Mouse (Mus musculus): ENCODE data around the gene Ly6g6e. TPM values are rescaled to one million over a fixed set of nuclear protein-coding genes. Genes with fewer than 3 reads are reported as not detected.
A peak's percentile ranks its signal among the peaks of the same experiment; 100 is the strongest.

The Ly6g6e gene
- polyA plus RNA-seq, 1 experiment from 2014 or later, result 0.57 TPM

GRCm38 (mm10) chr17:35090166-35090932 lies 13.6 kb downstream of the Ly6g6e start:
- H3K4me2 ChIP-seq (ENCODE audit: low read depth, low read length, severe bottlenecking), result peak overlapping the region; percentile 67
- H3K4me1 ChIP-seq (replicated peaks; ENCODE audit: control insufficient read depth, insufficient read depth, low read length), result peaks cover 6% of the 10 kb centered on the region; the same call in 1 of the 2 replicates
- DNase-seq (ENCODE audit: low spot score) (no peak), ATAC-seq (replicated peaks; ENCODE audit: low FRiP score) (no peak)
- peak overlapping the region; percentile 90 for H3K9ac ChIP-seq (ENCODE audit: low read length)
- H3K27me3 ChIP-seq (ENCODE audit: control insufficient read depth, insufficient read depth, low read length), result no peaks in the 10 kb centered on the region
- no peaks in the 10 kb centered on the region; the same call in 1 of the 2 replicates for H3K36me3 ChIP-seq (ENCODE audit: control insufficient read depth, insufficient read depth, low read length)
- no peaks in the 10 kb centered on the region for H3K9me3 ChIP-seq (ENCODE audit: control insufficient read depth, low read length)
- peak overlapping the region; percentile 60 for H3K4me3 ChIP-seq (ENCODE audit: low read depth, low read length)
- 80% methylated on average over 8 of the region's 8 CpGs for WGBS
- no peak overlapping the region for H3K27ac ChIP-seq (ENCODE audit: low read depth, low read length)

- H3K9me3 ChIP-seq (ENCODE audit: control insufficient read depth, low read length), result no peaks in the 10 kb centered on the region
- H3K4me3 ChIP-seq (ENCODE audit: low read depth, low read length), result no peak overlapping the region
- no peak overlapping the region for H3K9ac ChIP-seq (ENCODE audit: low read length)
- DNase-seq (ENCODE audit: low spot score) (no peak), ATAC-seq (replicated peaks; ENCODE audit: low FRiP score) (no peak)
- H3K27me3 ChIP-seq (ENCODE audit: control insufficient read depth, insufficient read depth, low read length), result no peaks in the 10 kb centered on the region
- 90% methylated on average over 14 of the region's 14 CpGs for WGBS
- no peak overlapping the region for H3K27ac ChIP-seq (ENCODE audit: low read depth, low read length)
- H3K4me1 ChIP-seq (replicated peaks; ENCODE audit: control insufficient read depth, insufficient read depth, low read length), result peaks cover 6% of the 10 kb centered on the region; the same call in 1 of the 2 replicates
- no peaks in the 10 kb centered on the region; the same call in 1 of the 2 replicates for H3K36me3 ChIP-seq (ENCODE audit: control insufficient read depth, insufficient read depth, low read length)
- H3K4me2 ChIP-seq (ENCODE audit: low read depth, low read length, severe bottlenecking), result no peak overlapping the region
These were observed 15.9 kb downstream of the Ly6g6e start for GRCm38 (mm10) chr17:35092403-35093198.

- Histone ChIP-seq H3K9ac (ENCODE audit: low read length) (no peak overlapping the region), H3K4me1 (replicated peaks; ENCODE audit: control insufficient read depth, insufficient read depth, low read length) (peaks cover 6% of the 10 kb centered on the region; the same call in 1 of the 2 replicates), H3K4me2 (ENCODE audit: low read depth, low read length, severe bottlenecking) (no peak overlapping the region), H3K4me3 (ENCODE audit: low read depth, low read length) (no peak overlapping the region), H3K27me3 (ENCODE audit: control insufficient read depth, insufficient read depth, low read length) (no peaks in the 10 kb centered on the region), H3K27ac (ENCODE audit: low read depth, low read length) (no peak overlapping the region), H3K9me3 (ENCODE audit: control insufficient read depth, low read length) (no peaks in the 10 kb centered on the region), H3K36me3 (ENCODE audit: control insufficient read depth, insufficient read depth, low read length) (no peaks in the 10 kb centered on the region; the same call in 1 of the 2 replicates)
- ATAC-seq (replicated peaks; ENCODE audit: low FRiP score) (no peak), DNase-seq (ENCODE audit: low spot score) (no peak)
- WGBS, result 91% methylated on average over 15 of the region's 15 CpGs
These were observed 18.0 kb downstream of the Ly6g6e start for GRCm38 (mm10) chr17:35094475-35095365.

GRCm38 (mm10) chr17:35096597-35096996 lies 19.9 kb downstream of the Ly6g6e start:
- WGBS, result 88% methylated on average over 12 of the region's 12 CpGs
- Histone ChIP-seq H3K4me3 (ENCODE audit: low read depth, low read length) (no peak overlapping the region), H3K4me2 (ENCODE audit: low read depth, low read length, severe bottlenecking) (no peak overlapping the region), H3K4me1 (replicated peaks; ENCODE audit: control insufficient read depth, insufficient read depth, low read length) (no peaks in the 10 kb centered on the region), H3K9me3 (ENCODE audit: control insufficient read depth, low read length) (no peaks in the 10 kb centered on the region), H3K27ac (ENCODE audit: low read depth, low read length) (no peak overlapping the region), H3K27me3 (ENCODE audit: control insufficient read depth, insufficient read depth, low read length) (no peaks in the 10 kb centered on the region), H3K36me3 (ENCODE audit: control insufficient read depth, insufficient read depth, low read length) (no peaks in the 10 kb centered on the region; the same call in 1 of the 2 replicates), H3K9ac (ENCODE audit: low read length) (no peak overlapping the region)
- ATAC-seq (replicated peaks; ENCODE audit: low FRiP score) (no peak), DNase-seq (ENCODE audit: low spot score) (no peak)

GRCm38 (mm10) chr17:35097164-35097655 lies 20.5 kb downstream of the Ly6g6e start:
- Histone ChIP-seq H3K4me1 (replicated peaks; ENCODE audit: control insufficient read depth, insufficient read depth, low read length) (no peaks in the 10 kb centered on the region), H3K27ac (ENCODE audit: low read depth, low read length) (no peak overlapping the region), H3K4me3 (ENCODE audit: low read depth, low read length) (no peak overlapping the region), H3K27me3 (ENCODE audit: control insufficient read depth, insufficient read depth, low read length) (no peaks in the 10 kb centered on the region), H3K9me3 (ENCODE audit: control insufficient read depth, low read length) (no peaks in the 10 kb centered on the region), H3K36me3 (ENCODE audit: control insufficient read depth, insufficient read depth, low read length) (peaks cover 5% of the 10 kb centered on the region), H3K4me2 (ENCODE audit: low read depth, low read length, severe bottlenecking) (no peak overlapping the region), H3K9ac (ENCODE audit: low read length) (no peak overlapping the region)
- ATAC-seq (replicated peaks; ENCODE audit: low FRiP score), result no peak
- no peak for DNase-seq (ENCODE audit: low spot score)
- WGBS, result 85% methylated on average over 12 of the region's 12 CpGs

- Histone ChIP-seq H3K27me3 (ENCODE audit: control insufficient read depth, insufficient read depth, low read length) (no peaks in the 10 kb centered on the region), H3K27ac (ENCODE audit: low read depth, low read length) (no peak overlapping the region), H3K9ac (ENCODE audit: low read length) (no peak overlapping the region), H3K9me3 (ENCODE audit: control insufficient read depth, low read length) (no peaks in the 10 kb centered on the region), H3K4me2 (ENCODE audit: low read depth, low read length, severe bottlenecking) (no peak overlapping the region), H3K36me3 (ENCODE audit: control insufficient read depth, insufficient read depth, low read length) (peaks cover 7% of the 10 kb centered on the region), H3K4me1 (replicated peaks; ENCODE audit: control insufficient read depth, insufficient read depth, low read length) (no peaks in the 10 kb centered on the region), H3K4me3 (ENCODE audit: low read depth, low read length) (no peak overlapping the region)
- DNase-seq (ENCODE audit: low spot score) (no peak), ATAC-seq (replicated peaks; ENCODE audit: low FRiP score) (no peak)
- 78% methylated on average over 10 of the region's 10 CpGs for WGBS
These were observed 23.6 kb downstream of the Ly6g6e start for GRCm38 (mm10) chr17:35100196-35100765.

- no peak overlapping the region for H3K4me2 ChIP-seq (ENCODE audit: low read depth, low read length, severe bottlenecking)
- WGBS, result 91% methylated on average over 11 of the region's 11 CpGs
- H3K36me3 ChIP-seq (ENCODE audit: control insufficient read depth, insufficient read depth, low read length), result peaks cover 7% of the 10 kb centered on the region
- no peak for DNase-seq (ENCODE audit: low spot score)
- H3K9me3 ChIP-seq (ENCODE audit: control insufficient read depth, low read length), result no peaks in the 10 kb centered on the region
- H3K9ac ChIP-seq (ENCODE audit: low read length), result no peak overlapping the region
- H3K4me1 ChIP-seq (replicated peaks; ENCODE audit: control insufficient read depth, insufficient read depth, low read length), result no peaks in the 10 kb centered on the region
- no peak overlapping the region for H3K4me3 ChIP-seq (ENCODE audit: low read depth, low read length)
- no peak overlapping the region for H3K27ac ChIP-seq (ENCODE audit: low read depth, low read length)
- no peaks in the 10 kb centered on the region for H3K27me3 ChIP-seq (ENCODE audit: control insufficient read depth, insufficient read depth, low read length)
- no peak for ATAC-seq (replicated peaks; ENCODE audit: low FRiP score)
These were observed 24.5 kb downstream of the Ly6g6e start for GRCm38 (mm10) chr17:35101161-35101560.

GRCm38 (mm10) chr17:35102299-35102698 lies 25.6 kb downstream of the Ly6g6e start:
- 76% methylated on average over 8 of the region's 8 CpGs for WGBS
- Histone ChIP-seq H3K36me3 (ENCODE audit: control insufficient read depth, insufficient read depth, low read length) (peaks cover 7% of the 10 kb centered on the region), H3K9me3 (ENCODE audit: control insufficient read depth, low read length) (no peaks in the 10 kb centered on the region), H3K27me3 (ENCODE audit: control insufficient read depth, insufficient read depth, low read length) (no peaks in the 10 kb centered on the region), H3K9ac (ENCODE audit: low read length) (no peak overlapping the region), H3K27ac (ENCODE audit: low read depth, low read length) (no peak overlapping the region), H3K4me2 (ENCODE audit: low read depth, low read length, severe bottlenecking) (no peak overlapping the region), H3K4me3 (ENCODE audit: low read depth, low read length) (no peak overlapping the region), H3K4me1 (replicated peaks; ENCODE audit: control insufficient read depth, insufficient read depth, low read length) (no peaks in the 10 kb centered on the region)
- ATAC-seq (replicated peaks; ENCODE audit: low FRiP score), result no peak
- DNase-seq (ENCODE audit: low spot score), result no peak
